Mouse (Mus musculus): Measurements from ENCODE around the gene Slc38a8. TPM values are rescaled to one million over a fixed set of nuclear protein-coding genes. Genes with fewer than 3 reads are reported as not detected.

Gene Slc38a8
- total RNA-seq, 2 experiments from 2014 or later = 0.26 to 0.93 TPM

DNA sequence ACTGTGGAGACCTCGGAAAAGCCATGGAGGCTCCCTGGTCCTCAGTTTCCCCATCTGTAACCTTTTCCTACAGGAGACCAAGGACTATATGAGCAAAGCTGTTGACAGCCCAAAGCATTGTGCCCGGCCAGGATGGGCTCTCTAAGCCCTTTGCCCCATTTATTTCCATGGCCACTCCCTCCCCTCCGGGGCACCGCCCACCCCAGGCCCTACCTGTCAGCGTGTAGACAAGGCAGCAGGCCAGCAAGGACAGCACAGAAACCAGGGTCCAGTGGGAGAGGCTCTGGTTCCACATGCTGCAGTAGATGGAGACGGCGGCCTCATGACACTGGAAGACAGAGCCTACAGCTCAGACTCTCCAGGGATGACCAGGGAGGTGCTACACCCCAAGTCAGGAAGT is 14.4 kb downstream of the Slc38a8 start:
- no peak for DNase-seq (ENCODE audit: low spot score in 2 of 2)

DNA sequence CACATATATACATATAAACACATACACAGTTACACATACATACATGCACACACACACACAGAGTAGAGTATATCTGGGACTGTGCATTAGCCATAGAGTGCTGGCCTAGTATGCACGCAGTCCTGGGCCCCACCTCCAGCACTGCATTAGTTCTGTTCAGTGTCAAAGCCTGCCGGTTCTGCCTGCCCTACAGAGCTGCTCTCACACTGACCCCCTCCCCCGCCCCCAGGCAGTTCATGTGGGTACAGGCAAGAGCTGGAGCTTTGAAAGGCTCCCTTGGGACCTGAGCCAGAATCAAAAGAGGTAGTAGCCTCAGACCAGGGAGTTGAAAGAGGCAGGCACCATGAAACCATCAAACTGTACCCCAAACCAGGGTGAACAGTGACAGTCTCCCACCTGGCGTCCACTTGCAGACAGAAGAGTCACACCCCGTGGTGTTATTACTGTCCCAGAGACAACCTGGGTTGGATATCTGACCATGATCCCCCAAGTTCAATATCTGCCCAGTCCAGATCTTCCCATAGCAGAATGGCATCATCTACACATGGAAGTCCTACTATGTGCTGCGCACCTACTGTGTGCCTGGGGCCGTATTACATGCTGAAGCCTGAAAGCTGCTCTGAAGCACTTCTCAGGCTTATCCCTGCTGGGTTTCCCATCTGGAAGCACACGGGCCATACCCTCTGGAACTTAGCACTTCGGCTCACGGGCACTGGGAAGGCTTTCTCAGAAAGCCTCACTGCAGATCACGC is 17.2 kb downstream of the Slc38a8 start:
- no peak for DNase-seq (ENCODE audit: low spot score in 2 of 2)

DNA sequence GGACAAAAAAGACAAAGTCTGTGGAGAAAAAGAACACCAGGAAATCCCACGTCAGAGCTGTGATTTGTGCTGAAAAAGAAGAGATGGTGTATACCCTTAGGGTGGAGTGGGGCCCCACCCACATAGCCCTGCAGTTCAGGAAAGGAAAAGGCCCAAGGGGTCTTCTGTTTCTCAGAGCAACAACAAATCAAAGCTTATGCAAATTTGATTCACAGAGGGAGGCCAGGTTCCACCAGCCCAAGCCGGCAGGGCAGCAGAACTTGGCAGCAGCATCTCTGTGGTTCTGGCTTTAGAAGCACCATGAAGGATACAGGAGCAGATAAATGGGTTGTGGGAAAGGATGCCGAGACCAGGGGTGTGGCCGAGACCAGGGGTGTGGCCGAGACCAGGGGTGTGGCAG is 22.8 kb downstream of the Slc38a8 start:
- DNase-seq (ENCODE audit: low spot score in 2 of 2) = no peak

DNA sequence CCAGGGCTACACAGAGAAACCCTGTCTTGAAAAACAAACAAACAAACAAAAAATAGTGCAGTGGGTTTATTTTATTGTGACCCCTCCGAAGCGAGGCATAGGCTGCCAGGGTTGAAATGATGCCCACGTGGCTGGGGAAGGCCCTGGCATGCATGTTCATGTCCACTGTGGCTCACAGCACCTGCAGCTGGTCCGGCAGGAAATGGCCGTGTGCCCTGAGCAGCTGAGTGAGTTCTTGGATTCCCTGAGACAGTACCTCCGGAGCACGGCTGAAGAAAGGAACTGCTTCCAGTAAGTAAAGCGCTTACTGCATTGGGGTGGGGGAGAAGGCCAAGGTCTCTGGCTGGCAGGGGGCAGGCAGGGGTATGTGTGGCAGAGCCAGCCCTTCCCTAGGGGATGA is 33.4 kb downstream of the Slc38a8 start:
- no peak for DNase-seq (ENCODE audit: low spot score in 2 of 2)

DNA sequence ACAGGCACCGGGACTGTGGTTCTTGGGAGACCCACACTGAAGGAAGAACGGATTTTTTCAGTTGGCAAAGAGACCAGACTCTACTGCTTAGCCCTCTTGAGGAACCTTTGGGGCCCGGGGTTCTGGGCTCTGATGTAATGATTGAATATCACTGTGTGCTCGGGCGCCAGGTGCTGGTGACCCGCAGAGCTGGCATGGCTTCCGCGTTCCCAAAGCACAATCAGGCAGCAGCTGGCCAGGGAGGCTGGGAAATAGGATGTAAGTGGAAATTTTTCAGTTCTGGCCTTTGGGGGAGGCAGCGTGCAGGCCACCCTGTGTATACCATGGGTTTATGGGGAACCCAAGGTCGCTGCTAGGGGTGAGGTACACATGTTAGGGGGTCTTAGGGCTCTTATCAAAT is 34.7 kb downstream of the Slc38a8 start:
- DNase-seq (ENCODE audit: low spot score in 2 of 2) = no peak

DNA sequence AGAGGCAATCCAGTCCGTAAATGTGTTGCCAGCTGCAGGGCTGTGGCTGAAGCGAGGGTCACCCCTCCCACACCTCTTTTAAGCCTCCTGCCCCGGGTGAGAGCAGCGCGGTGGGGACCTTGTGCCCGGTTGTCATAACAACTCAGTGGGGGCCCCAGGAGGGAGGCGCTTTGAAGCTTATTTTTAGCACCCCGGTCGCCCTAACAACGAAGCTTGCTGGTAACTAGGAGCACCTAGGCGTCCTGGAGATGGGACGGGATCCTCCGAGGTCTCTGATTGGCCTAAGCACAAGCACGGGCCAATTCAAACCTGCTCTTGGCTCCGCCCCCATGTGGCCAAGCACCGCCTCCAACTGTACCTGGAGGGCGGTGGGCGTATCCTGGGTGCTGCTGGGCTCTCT is 35.4 kb downstream of the Slc38a8 start:
- DNase-seq (ENCODE audit: low spot score in 2 of 2) = peak in 1 of 2 experiments; percentile 17

DNA sequence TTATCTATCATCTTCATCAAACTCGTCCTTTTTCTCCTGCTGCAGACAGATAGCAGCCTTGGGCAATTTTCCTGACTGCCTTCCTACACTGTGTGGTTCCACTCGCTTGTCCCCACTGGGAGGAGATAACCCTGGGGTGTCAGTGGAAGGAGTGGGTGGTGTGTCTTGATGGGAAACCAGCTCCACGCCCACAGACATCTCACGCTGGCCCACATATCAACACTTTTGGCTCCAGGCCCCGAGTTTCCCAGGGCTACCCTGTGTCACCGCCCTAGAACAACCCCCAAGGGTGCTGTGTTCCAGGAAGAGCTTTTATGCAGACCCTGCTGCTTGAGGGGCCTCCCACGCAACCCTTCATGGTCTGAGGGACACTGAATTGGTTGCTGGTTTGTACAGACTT is 37.8 kb downstream of the Slc38a8 start:
- DNase-seq (ENCODE audit: low spot score in 2 of 2) = peak in 1 of 2 experiments; percentile 27

DNA sequence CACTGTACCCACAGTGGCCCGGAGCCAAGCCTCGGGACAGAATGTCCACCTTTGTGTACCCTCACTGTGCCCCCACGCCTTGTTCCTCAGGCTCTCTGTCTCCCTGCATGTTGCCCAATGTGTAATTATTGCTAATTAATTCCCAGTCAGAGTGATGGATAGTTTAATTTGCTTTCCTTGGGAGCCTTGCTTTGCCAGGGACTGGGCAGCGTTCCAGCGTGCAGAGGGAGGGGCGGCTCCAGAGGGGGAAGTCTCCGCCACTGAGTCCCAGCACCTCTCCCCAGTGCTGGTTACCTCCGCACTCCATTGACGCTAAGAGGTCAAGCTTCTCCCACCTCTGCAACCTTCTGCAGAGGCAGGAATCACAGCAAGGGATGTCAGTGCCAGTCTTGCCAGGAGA is 40.1 kb downstream of the Slc38a8 start:
- no peak for DNase-seq (ENCODE audit: low spot score in 2 of 2)

DNA sequence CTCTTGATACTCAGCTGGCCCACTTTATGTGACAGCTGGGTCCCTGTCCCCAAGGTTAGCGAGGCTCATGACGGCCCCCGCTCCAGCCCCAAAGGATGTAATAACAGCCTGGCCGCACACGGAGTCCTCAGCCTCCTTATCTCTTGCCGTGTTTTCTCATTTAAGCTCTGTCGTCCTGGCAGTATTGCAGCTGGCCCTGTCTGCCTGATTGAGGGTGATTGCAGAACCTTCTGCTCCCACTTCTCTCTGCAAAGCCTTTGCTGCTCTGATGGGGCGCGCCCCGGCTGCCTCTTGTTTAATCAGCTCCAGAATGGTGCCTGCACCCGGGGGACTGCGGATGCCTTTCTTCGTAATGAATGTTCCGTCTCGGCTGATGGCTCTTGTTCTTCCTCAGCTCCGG is 41.8 kb downstream of the Slc38a8 start:
- DNase-seq (ENCODE audit: low spot score in 2 of 2) = no peak

DNA sequence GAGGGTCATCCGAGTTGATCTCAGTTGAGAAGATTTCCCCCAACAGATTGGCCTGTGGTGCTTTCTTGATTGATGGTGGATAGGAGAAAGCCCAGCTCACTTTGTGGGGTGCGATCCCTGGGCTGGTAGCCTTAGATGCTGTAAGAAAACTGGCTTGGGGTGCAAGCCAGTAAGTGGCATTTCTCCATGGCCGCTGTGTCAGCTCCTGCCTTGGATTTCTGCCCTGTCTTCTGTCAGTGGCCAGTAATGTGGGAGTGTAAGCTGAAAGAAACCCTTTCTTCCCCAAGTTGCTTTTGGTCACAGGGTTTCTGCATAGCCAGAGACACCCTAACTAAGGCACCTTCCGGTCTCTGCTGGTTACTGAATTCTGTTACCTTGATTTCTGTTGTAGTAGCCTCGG is 45.5 kb downstream of the Slc38a8 start:
- DNase-seq (ENCODE audit: low spot score in 2 of 2) = no peak

DNA sequence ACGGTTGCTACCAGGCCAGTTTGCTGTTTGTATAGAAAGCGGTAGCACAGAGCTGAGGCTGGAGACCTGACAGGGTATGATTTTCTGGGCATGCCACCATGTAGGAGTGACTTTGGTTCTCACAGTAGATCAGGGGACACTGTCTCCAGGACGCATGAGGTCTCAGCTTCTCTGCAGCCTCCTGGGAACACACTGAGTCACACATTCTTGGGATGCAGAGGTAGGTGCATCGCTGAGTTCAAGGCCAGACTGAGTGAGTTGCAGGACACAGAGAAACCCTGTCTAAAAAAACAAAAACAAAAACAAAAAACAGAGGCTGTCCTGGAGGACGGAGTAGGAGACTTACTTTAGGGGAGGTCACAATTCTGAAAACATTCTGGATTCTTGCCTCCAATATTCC is 48.6 kb downstream of the Slc38a8 start:
- no peak for DNase-seq (ENCODE audit: low spot score in 2 of 2)

DNA sequence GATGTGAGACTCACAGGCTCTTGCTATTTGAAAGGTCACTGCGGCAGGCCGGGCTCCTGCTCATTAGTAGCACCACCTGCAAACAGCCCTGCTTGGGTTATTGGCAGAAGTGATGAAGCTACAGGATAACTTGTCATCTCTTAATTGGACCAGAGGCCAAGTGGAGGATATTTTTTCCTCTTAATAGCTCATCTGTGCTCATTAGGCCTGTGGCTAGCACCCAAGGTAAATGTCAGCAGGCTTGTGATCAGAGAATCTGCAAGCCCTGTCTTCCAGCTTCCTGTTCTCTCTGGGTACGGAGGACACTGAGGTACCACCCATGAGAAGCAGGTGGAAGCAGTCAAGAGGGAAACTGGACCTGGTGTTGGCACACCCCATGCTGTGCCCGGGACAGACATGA is 50.4 kb downstream of the Slc38a8 start:
- no peak for DNase-seq (ENCODE audit: low spot score in 2 of 2)

DNA sequence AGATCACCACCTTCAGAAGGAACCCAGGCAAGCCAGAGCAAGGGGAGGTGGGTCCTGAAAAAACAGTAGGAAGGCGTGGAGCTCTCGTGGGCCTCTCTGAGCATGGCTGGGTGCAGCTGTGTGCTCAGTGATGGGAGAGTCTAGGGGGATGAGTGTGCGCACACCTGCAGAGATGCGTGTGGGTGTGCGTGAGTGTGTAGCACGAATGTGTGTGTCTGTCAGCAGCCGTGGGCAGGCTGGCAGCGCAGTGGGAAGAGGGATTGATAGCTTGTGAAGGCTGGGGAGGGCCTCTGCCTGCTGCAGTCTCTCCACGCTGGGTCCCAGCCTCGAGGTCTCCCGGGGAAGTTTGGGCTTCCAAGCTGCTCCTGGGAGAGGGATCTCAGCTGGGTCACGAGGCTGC is 51.9 kb downstream of the Slc38a8 start:
- peak; percentile 49 to 70 for DNase-seq (ENCODE audit: low spot score in 2 of 2)

DNA sequence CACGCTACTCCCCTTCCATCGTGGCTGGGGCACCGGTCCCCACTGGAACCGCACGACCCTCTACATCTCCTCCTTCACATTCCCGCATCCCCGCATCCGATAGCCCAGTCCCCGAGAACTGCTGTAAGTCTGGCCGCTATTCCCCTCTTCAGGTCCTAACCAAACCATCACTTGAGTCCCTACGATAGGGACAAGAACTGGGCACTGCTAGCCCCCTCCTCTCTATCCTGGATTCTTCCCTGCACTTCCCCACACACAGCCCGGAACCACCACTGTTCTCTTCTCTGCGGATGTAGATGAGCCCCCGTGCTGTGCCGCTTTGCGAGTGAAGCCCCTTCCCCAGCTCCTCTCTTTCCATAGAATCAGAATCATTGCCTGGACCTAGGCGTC is 53.7 kb downstream of the Slc38a8 start:
- DNase-seq (ENCODE audit: low spot score in 2 of 2) = no peak

DNA sequence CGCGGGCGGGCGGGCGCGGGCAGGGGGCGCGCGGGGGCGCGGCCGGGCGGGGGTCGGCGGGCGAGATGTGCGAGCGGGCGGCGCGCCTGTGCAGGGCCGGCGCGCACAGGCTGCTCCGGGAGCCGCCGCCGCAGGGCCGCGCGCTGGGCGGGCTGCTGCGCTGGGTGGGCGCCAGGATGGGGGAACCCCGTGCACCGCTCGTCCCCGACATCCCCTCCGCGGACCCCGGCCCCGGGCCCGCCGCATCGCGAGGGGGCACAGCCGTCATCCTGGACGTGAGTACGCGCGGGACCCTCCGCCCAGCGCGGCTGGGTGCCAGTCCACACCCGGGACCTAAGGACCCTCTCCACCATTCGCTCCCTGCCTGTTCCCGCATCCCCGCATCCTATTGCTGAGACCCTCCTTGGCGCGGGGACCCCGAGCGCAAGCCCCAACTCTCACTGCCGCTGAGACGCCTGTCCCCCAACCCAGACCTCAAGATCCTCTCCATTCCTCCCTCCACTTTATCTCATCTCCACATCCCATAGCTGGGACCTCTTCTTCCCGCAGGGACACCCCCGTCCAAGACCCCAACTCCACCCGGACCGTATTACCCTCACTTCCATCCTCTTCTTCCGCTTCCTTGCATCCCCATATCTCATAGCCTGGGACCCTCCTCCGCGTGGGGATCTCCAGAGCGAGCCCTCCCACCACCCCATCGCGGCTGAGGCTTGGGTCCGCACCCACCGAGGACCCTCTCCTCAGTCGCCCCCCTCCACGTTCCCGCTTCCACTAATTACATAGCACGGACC is 54.3 kb downstream of the Slc38a8 start:
- DNase-seq (ENCODE audit: low spot score in 2 of 2) = no peak

DNA sequence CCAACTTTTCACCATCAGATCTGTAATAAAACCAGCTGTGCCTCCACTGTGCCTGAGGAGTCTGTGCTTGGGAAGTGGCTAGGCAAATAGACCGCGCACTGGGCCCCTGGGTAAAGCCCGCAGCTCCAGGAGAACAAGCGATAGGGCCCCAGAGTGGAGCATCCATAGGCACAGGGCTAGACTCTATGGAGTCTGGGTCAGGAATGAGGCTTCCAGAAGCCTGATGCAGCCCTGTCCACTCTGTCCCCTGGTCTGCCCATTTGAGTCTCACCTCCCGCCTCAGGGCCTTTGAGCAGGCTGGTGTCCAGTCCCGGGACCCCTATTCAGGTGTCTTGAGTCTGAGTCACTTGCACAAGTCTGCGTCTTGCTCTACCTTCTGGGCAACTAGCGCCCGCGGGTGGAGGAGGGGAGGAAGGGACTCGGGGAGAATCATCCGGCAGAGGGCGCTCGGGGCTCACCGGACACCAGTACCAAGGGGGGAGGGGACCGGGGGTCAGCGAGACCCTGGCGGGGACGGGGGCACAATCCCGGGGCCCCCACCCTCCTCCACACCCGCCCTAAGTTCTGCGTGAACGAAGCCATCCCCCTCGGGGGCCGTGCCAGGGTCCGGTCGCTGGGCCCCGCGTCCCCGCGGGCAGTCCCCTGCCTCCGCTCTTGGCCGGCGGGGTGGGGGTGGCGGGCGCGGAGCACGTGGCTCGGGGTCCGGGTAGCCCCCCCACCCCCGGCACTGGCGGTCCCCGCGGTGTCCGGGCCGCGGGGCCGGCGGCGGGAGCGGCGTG is 55.1 kb downstream of the Slc38a8 start, which contains the start of gene Necab2:
Gene Necab2 (plus strand): TSS at position 509 of the 779 bp plus-strand sequence.
- DNase-seq (ENCODE audit: low spot score in 2 of 2) = peak; percentile 87

DNA sequence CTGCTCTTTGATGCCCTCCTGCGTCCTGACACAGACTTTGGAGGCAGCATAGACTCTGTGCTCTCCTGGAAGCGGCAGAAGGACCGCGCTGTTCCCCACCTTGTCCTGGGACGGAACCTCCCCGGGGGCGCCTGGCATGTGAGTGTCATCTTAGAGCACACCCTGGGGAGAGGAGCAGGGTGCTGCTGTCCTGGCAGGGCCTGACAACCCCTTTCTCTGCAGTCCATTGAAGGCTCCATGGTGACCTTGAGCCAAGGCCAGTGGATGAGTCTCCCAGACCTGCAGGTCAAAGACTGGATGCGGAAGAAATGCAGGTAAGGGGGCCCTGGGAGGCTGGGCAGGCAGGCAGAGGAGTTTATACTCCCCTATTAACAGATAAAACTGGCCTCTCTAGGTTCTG is 58.5 kb downstream of the Slc38a8 start:
- DNase-seq (ENCODE audit: low spot score in 2 of 2) = no peak

DNA sequence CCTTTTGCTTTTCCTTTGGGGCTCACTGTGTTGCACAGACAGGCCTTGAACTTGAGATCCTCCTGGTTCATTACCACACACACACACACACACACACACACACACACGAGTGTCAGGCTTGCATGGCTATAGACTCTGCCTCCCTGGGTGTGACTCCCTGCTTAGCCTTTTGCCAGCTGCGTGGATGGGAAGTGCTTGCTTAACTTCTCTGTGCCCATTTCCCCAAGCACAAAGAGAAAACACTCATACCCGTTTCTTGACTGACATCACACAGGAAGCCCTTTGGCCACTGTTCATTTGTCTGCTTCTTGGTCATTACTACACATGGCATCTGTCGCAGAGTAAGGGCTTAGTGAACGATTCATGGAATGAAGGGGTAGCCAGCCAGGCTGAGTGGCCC is 59.5 kb downstream of the Slc38a8 start:
- DNase-seq (ENCODE audit: low spot score in 2 of 2) = no peak

DNA sequence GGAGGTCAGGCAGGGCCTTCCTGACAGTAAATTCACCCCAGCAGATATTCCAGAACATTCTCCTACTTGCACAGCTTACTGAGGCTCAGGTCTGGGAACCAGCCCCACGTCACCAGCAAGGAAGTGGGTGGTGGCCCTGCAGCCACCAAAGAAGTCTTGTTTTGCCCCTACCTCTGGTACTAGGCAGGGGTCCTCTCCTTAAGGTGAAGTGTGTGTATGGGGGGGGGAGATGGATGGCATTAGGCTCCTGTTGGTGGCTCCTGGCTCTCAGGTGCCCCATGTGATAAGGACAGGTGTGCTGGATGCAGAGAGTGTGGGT is 60.6 kb downstream of the Slc38a8 start:
- DNase-seq (ENCODE audit: low spot score in 2 of 2) = no peak

DNA sequence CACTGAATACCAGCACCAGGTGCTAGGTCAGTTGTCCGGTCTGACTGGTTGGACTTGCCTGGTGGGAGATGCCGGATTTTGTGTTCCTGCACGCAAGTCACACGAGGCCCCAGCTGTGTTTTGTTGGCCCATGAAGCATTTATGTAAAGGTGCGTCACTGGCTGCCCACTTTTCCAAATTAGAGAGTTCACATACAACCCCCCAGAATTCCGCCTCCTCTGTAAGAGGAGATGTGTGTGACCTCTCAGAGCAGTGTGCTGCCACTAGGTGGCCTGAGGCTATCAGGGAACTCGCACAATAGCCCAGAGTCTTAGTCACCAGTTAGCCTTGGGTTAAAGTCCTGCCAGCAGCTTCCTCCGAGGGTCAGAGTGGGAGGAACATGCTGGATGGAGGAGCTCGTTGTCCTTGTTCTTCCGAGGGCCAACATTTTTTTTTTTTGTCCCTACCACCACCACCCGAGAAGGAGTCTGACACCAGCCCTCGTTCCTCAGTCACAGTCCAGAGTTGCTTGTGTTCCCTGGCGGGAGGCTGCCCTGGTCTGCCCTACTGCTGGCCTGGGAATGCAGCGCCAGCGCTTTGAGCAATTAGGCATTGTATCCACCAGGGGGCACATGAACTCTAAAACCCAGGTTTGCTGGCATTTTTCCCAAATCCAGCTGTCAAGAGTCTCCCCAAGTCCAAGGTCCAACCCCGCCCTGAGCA is 61.1 kb downstream of the Slc38a8 start:
- DNase-seq (ENCODE audit: low spot score in 2 of 2) = peak; percentile 55 to 57

DNA sequence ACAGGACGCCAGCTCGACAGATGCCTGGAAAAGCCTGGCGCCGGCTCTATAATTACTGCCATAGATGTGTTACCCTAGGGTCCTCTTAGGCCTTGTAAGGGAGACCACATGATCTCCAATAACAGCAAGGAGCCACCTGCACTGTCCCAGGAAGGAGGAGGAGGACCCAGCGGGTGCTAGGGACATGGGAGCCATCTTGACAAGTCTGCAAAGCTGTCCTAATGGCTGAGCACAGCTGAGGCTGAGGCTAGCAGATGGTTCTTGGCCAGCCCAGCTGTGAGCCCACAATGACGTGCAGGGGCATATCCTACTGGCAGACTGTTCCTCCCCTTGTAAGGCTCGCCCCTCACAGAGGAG is 61.6 kb downstream of the Slc38a8 start:
- no peak for DNase-seq (ENCODE audit: low spot score in 2 of 2)

DNA sequence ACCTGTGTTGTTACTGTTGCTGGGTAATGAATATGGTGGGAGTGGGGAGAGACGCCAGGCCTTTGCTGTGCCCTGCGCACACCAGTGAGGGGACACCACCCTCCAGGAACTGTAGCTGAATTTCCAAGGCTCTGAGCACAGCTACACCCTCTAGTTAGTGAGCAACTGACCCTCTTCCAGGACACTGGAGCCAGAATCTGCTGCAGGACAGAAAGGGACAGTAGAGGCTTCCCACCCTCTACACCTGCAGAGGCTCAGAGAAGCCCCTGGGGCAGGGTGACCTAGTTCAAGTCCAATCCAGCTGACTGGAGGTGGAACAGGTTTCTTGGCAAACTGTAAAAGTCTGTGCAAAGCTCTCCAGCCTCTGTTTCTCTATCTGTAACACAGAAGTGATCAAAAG is 62.1 kb downstream of the Slc38a8 start:
- DNase-seq (ENCODE audit: low spot score in 2 of 2) = no peak
